Mouse (Mus musculus) stomach, embryonic 16.5 days (tissue): ENCODE measurements around the gene Cstf3. TPM values are rescaled to one million over a fixed set of nuclear protein-coding genes. Genes with fewer than 3 reads are reported as not detected.

Experiments used
- ATAC-seq: fragments of 200-750 bp; cut with Nextera tagmentation; 2 replicates; pipeline ENCODE4 v1.8.0; 2017; ENCODE audit warnings: moderate number of reproducible peaks, moderate TSS enrichment; ENCODE audit not compliant: insufficient read depth, low FRiP score
- H3K27ac ChIP-seq: fragments of 300-500 bp; sonication (generic); 2 replicates; pipeline ENCODE4 v1.5.1; 2014; ENCODE audit warnings: low read length
- H3K27me3 ChIP-seq: fragments of 300-500 bp; sonication (generic); 2 replicates; pipeline ENCODE4 v1.6.1; 2014; ENCODE audit warnings: low read length, control low read depth, mixed read lengths; ENCODE audit not compliant: control insufficient read depth, insufficient read depth
- H3K36me3 ChIP-seq: fragments of 300-500 bp; sonication (generic); 2 replicates; pipeline ENCODE4 v1.6.1; 2014; ENCODE audit warnings: low read length; ENCODE audit not compliant: control insufficient read depth, insufficient read depth
- H3K4me1 ChIP-seq: fragments of 300-500 bp; sonication (generic); 2 replicates; pipeline ENCODE4 v1.6.1; 2014; ENCODE audit warnings: low read length, control low read depth, mixed read lengths; ENCODE audit not compliant: control insufficient read depth, insufficient read depth
- H3K4me2 ChIP-seq: fragments of 300-500 bp; sonication (generic); 2 replicates; pipeline ENCODE4 v1.6.1; 2014; ENCODE audit warnings: low read depth, low read length, mixed read lengths
- H3K4me3 ChIP-seq: fragments of 300-500 bp; sonication (generic); replicated peaks from 2 replicates; pipeline ENCODE4 v1.5.1; 2014; ENCODE audit warnings: mild to moderate bottlenecking, low read length
- H3K9ac ChIP-seq: fragments of 300-500 bp; sonication (generic); 2 replicates; pipeline ENCODE4 v1.6.1; 2014; ENCODE audit warnings: low read length
- H3K9me3 ChIP-seq: fragments of 300-500 bp; sonication (generic); replicated peaks from 2 replicates; pipeline ENCODE4 v1.6.1; 2016; ENCODE audit warnings: low read length, control low read depth; ENCODE audit not compliant: control insufficient read depth
- WGBS: fragments of 180-500 bp; shearing (Covaris S2); extraction: QIAGEN DNeasy Blood & Tissue Kit; methylation state at CpG from one replicate; pipeline ENCODE4 v1.1.7; 2014; 5-methylcytosine and 5-hydroxymethylcytosine counted together
- polyA plus RNA-seq: library from polyadenylated mRNA; unstranded; fragments of >200 nt; fragmentation: Nextera tagmentation; extraction: Ambion mirVana; gene quantifications from 2 replicates; pipeline ENCODE4 v1.2.1, GENCODE M21; 2015

Gene Cstf3
- polyA plus RNA-seq, 1 experiment from 2014 or later, result 61.6 TPM

GRCm38 (mm10) chr2:104590829-104591117, 450 bp downstream of the Cstf3 start:
- no peak for ATAC-seq
- peak overlapping the region; percentile 95 for H3K9ac ChIP-seq
- under 1% methylated on average over 19 of the region's 19 CpGs for WGBS

GRCm38 (mm10) chr2:104591141-104591540, 818 bp downstream of the Cstf3 start:
- H3K9me3 ChIP-seq, result no peaks in the 10 kb centered on the region
- no peaks in the 10 kb centered on the region for H3K27me3 ChIP-seq
- ATAC-seq, result no peak
- peak overlapping the region; percentile 76 for H3K4me2 ChIP-seq
- H3K9ac ChIP-seq, result peak overlapping the region; percentile 95
- H3K4me3 ChIP-seq, result peak overlapping the region; percentile 95
- H3K36me3 ChIP-seq, result no peaks in the 10 kb centered on the region
- 1% methylated on average over 6 of the region's 6 CpGs for WGBS
- peaks cover 20% of the 10 kb centered on the region for H3K4me1 ChIP-seq
- peak overlapping the region; percentile 91 for H3K27ac ChIP-seq

More at GRCm38 (mm10) chr2:104590829-104591117, 450 bp downstream of the Cstf3 start:
- H3K27ac ChIP-seq, result peak overlapping the region; percentile 91
- no peaks in the 10 kb centered on the region for H3K27me3 ChIP-seq
- no peaks in the 10 kb centered on the region for H3K36me3 ChIP-seq
- no peaks in the 10 kb centered on the region for H3K9me3 ChIP-seq
- peaks cover 20% of the 10 kb centered on the region for H3K4me1 ChIP-seq
- H3K4me3 ChIP-seq, result peak overlapping the region; percentile 95
- peak overlapping the region; percentile 76 for H3K4me2 ChIP-seq

GRCm38 (mm10) chr2:104595063-104595462, 4.7 kb downstream of the Cstf3 start:
- Histone ChIP-seq H3K4me3 (no peak overlapping the region), H3K27me3 (no peaks in the 10 kb centered on the region), H3K27ac (no peak overlapping the region), H3K4me2 (no peak overlapping the region), H3K9ac (no peak overlapping the region), H3K4me1 (peaks cover 13% of the 10 kb centered on the region), H3K9me3 (no peaks in the 10 kb centered on the region), H3K36me3 (no peaks in the 10 kb centered on the region)
- WGBS, result 74% methylated on average over 1 of the region's 1 CpGs
- ATAC-seq, result no peak

GRCm38 (mm10) chr2:104603431-104603830, 13.1 kb downstream of the Cstf3 start:
- WGBS, result 27% methylated on average over 1 of the region's 1 CpGs
- no peak for ATAC-seq
- Histone ChIP-seq H3K4me3 (no peak overlapping the region), H3K9me3 (no peaks in the 10 kb centered on the region), H3K27ac (no peak overlapping the region), H3K9ac (no peak overlapping the region), H3K27me3 (no peaks in the 10 kb centered on the region), H3K4me2 (no peak overlapping the region), H3K4me1 (no peaks in the 10 kb centered on the region), H3K36me3 (no peaks in the 10 kb centered on the region; the same call in 1 of the 2 replicates)

GRCm38 (mm10) chr2:104604718-104605117, 14.4 kb downstream of the Cstf3 start:
- WGBS, result 73% methylated on average over 5 of the region's 5 CpGs
- H3K27ac ChIP-seq, result no peak overlapping the region
- no peak for ATAC-seq

GRCm38 (mm10) chr2:104605560-104605959, 15.2 kb downstream of the Cstf3 start:
- H3K9ac ChIP-seq, result no peak overlapping the region
- no peak overlapping the region for H3K4me2 ChIP-seq
- H3K27ac ChIP-seq, result no peak overlapping the region
- H3K4me3 ChIP-seq, result no peak overlapping the region
- no peaks in the 10 kb centered on the region for H3K9me3 ChIP-seq
- no peaks in the 10 kb centered on the region for H3K27me3 ChIP-seq
- WGBS, result 69% methylated on average over 1 of the region's 1 CpGs
- no peak for ATAC-seq
- no peaks in the 10 kb centered on the region for H3K36me3 ChIP-seq
- no peaks in the 10 kb centered on the region for H3K4me1 ChIP-seq

More at GRCm38 (mm10) chr2:104604718-104605117, 14.4 kb downstream of the Cstf3 start:
- Histone ChIP-seq H3K27me3 (no peaks in the 10 kb centered on the region), H3K4me2 (no peak overlapping the region), H3K4me1 (no peaks in the 10 kb centered on the region), H3K9me3 (no peaks in the 10 kb centered on the region), H3K36me3 (no peaks in the 10 kb centered on the region; the same call in 1 of the 2 replicates), H3K4me3 (no peak overlapping the region), H3K9ac (no peak overlapping the region)

- Histone ChIP-seq H3K27me3 (no peaks in the 10 kb centered on the region), H3K4me1 (0 out of 2 replicates have a peak, but pooled peaks cover 3% of the 10 kb centered on the region), H3K9ac (no peak overlapping the region), H3K36me3 (no peaks in the 10 kb centered on the region), H3K9me3 (no peaks in the 10 kb centered on the region), H3K4me3 (no peak overlapping the region), H3K27ac (no peak overlapping the region), H3K4me2 (no peak overlapping the region)
- WGBS, result 93% methylated on average over 3 of the region's 3 CpGs
- ATAC-seq, result no peak
These were observed 24.5 kb downstream of the Cstf3 start for GRCm38 (mm10) chr2:104614786-104615185.

- no peaks in the 10 kb centered on the region for H3K9me3 ChIP-seq
- H3K4me2 ChIP-seq, result no peak overlapping the region
- no peak overlapping the region for H3K4me3 ChIP-seq
- H3K27ac ChIP-seq, result no peak overlapping the region
- no peaks in the 10 kb centered on the region for H3K36me3 ChIP-seq
- no peak overlapping the region for H3K9ac ChIP-seq
- ATAC-seq, result no peak
- 63% methylated on average over 4 of the region's 4 CpGs for WGBS
- no peaks in the 10 kb centered on the region for H3K27me3 ChIP-seq
- H3K4me1 ChIP-seq, result 0 out of 2 replicates have a peak, but pooled peaks cover 3% of the 10 kb centered on the region
These were observed 25.8 kb downstream of the Cstf3 start for GRCm38 (mm10) chr2:104615985-104616711.

GRCm38 (mm10) chr2:104658659-104659058, 68.3 kb downstream of the Cstf3 start:
- Histone ChIP-seq H3K9me3 (no peaks in the 10 kb centered on the region), H3K4me2 (no peak overlapping the region), H3K4me3 (no peak overlapping the region), H3K36me3 (peaks cover 21% of the 10 kb centered on the region), H3K27me3 (no peaks in the 10 kb centered on the region), H3K27ac (no peak overlapping the region), H3K4me1 (no peaks in the 10 kb centered on the region), H3K9ac (no peak overlapping the region)
- WGBS, result 87% methylated on average over 1 of the region's 1 CpGs
- ATAC-seq, result no peak
